Mouse (Mus musculus) olfactory bulb, adult 2 months (tissue): Measurements from ENCODE around the gene Camkmt.

Experiments
- CTCF ChIP-seq: fragments of 200-500 bp; IDR thresholded peaks from 2 replicates; pipeline ENCODE4 v1.5.1; 2012; ENCODE audit warnings: low read depth, mild to moderate bottlenecking, low read length, moderate library complexity; ENCODE audit not compliant: insufficient read depth
- POLR2A ChIP-seq: fragments of 200-500 bp; IDR thresholded peaks from 2 replicates; pipeline ENCODE4 v1.6.1; 2012; ENCODE audit warnings: mild to moderate bottlenecking, low read depth, low read length, moderate library complexity; ENCODE audit not compliant: insufficient read depth

- TF ChIP-seq POLR2A (no peak), CTCF (no peak)
Observed at GRCm38 (mm10) chr17:85043404-85043816, 46.9 kb upstream of the Camkmt start.
